Mouse (Mus musculus): ENCODE data around the gene Pdk2. TPM values are rescaled to one million over a fixed set of nuclear protein-coding genes. Genes with fewer than 3 reads are reported as not detected.

The Pdk2 gene
- polyA plus RNA-seq, 1 experiment from 2014 or later: 10.2 TPM

GRCm38 (mm10) chr11:95040491-95041138 lies 539 bp downstream of the Pdk2 start:
- H3K9ac ChIP-seq: peak overlapping the region; percentile 80

GRCm38 (mm10) chr11:95039766-95040165 lies 1.4 kb downstream of the Pdk2 start:
- no peak for ATAC-seq (ENCODE audit: insufficient read depth)
- H3K9ac ChIP-seq: no peak overlapping the region
- H3K4me1 ChIP-seq (replicated peaks): peaks cover 38% of the 10 kb centered on the region
- WGBS (ENCODE audit: insufficient replicate concordance): 78% methylated on average over 4 of the region's 4 CpGs
- H3K27me3 ChIP-seq: 0 out of 2 replicates have a peak, but pooled peaks cover 5% of the 10 kb centered on the region
- peak overlapping the region; percentile 76 for H3K4me3 ChIP-seq (replicated peaks)
- H3K9me3 ChIP-seq (replicated peaks): no peaks in the 10 kb centered on the region
- peak overlapping the region; percentile 78; the same call in 1 of the 2 replicates for H3K27ac ChIP-seq (replicated peaks)
- H3K4me2 ChIP-seq: 0 out of 2 replicates have a peak overlapping the region, but pooled peaks have one; percentile 97
- no peaks in the 10 kb centered on the region for H3K36me3 ChIP-seq (replicated peaks)

More at GRCm38 (mm10) chr11:95040491-95041138, 539 bp downstream of the Pdk2 start:
- H3K9me3 ChIP-seq (replicated peaks): no peaks in the 10 kb centered on the region
- H3K4me1 ChIP-seq (replicated peaks): peaks cover 38% of the 10 kb centered on the region
- H3K4me2 ChIP-seq: peak overlapping the region; percentile 97
- peak overlapping the region; percentile 78 for H3K27ac ChIP-seq (replicated peaks)
- H3K36me3 ChIP-seq (replicated peaks): no peaks in the 10 kb centered on the region
- 2% methylated on average over 20 of the region's 20 CpGs for WGBS (ENCODE audit: insufficient replicate concordance)
- H3K27me3 ChIP-seq: 0 out of 2 replicates have a peak, but pooled peaks cover 5% of the 10 kb centered on the region
- 0 out of 2 replicates have a peak, but pooled peaks have one; percentile 5 for ATAC-seq (ENCODE audit: insufficient read depth)
- H3K4me3 ChIP-seq (replicated peaks): peak overlapping the region; percentile 76

GRCm38 (mm10) chr11:95038818-95039655 lies 2.1 kb downstream of the Pdk2 start:
- Histone ChIP-seq H3K27ac (replicated peaks) (no peak overlapping the region), H3K4me2 (no peak overlapping the region), H3K9ac (no peak overlapping the region), H3K27me3 (no peaks in the 10 kb centered on the region), H3K4me3 (replicated peaks) (no peak overlapping the region), H3K9me3 (replicated peaks) (no peaks in the 10 kb centered on the region), H3K36me3 (replicated peaks) (no peaks in the 10 kb centered on the region), H3K4me1 (replicated peaks) (peaks cover 38% of the 10 kb centered on the region)
- no peak for ATAC-seq (ENCODE audit: insufficient read depth)
- 75% methylated on average over 13 of the region's 13 CpGs for WGBS (ENCODE audit: insufficient replicate concordance)

GRCm38 (mm10) chr11:95038156-95038817 lies 2.9 kb downstream of the Pdk2 start:
- no peaks in the 10 kb centered on the region for H3K9me3 ChIP-seq (replicated peaks)
- no peak overlapping the region for H3K9ac ChIP-seq
- peaks cover 4% of the 10 kb centered on the region; the same call in 1 of the 2 replicates for H3K27me3 ChIP-seq
- H3K4me2 ChIP-seq: no peak overlapping the region
- WGBS (ENCODE audit: insufficient replicate concordance): 72% methylated on average over 14 of the region's 14 CpGs
- ATAC-seq (ENCODE audit: insufficient read depth): no peak
- no peaks in the 10 kb centered on the region for H3K36me3 ChIP-seq (replicated peaks)
- H3K4me1 ChIP-seq (replicated peaks): peaks cover 44% of the 10 kb centered on the region
- no peak overlapping the region for H3K4me3 ChIP-seq (replicated peaks)
- H3K27ac ChIP-seq (replicated peaks): 0 out of 2 replicates have a peak overlapping the region, but pooled peaks have one; percentile 22

- peaks cover 46% of the 10 kb centered on the region for H3K4me1 ChIP-seq (replicated peaks)
- H3K4me3 ChIP-seq (replicated peaks): no peak overlapping the region
- no peak overlapping the region for H3K9ac ChIP-seq
- no peaks in the 10 kb centered on the region for H3K9me3 ChIP-seq (replicated peaks)
- no peak overlapping the region for H3K27ac ChIP-seq (replicated peaks)
- ATAC-seq (ENCODE audit: insufficient read depth): no peak
- no peaks in the 10 kb centered on the region for H3K36me3 ChIP-seq (replicated peaks)
- peaks cover 4% of the 10 kb centered on the region; the same call in 1 of the 2 replicates for H3K27me3 ChIP-seq
- no peak overlapping the region for H3K4me2 ChIP-seq
- 74% methylated on average over 6 of the region's 6 CpGs for WGBS (ENCODE audit: insufficient replicate concordance)
Observed at GRCm38 (mm10) chr11:95037306-95037705, 3.8 kb downstream of the Pdk2 start.

- ATAC-seq (ENCODE audit: insufficient read depth): no peak
- Histone ChIP-seq H3K9me3 (replicated peaks) (no peaks in the 10 kb centered on the region), H3K27me3 (peaks cover 4% of the 10 kb centered on the region; the same call in 1 of the 2 replicates)
Observed at GRCm38 (mm10) chr11:95036521-95036920, 4.6 kb downstream of the Pdk2 start.

GRCm38 (mm10) chr11:95034902-95035301 lies 6.3 kb downstream of the Pdk2 start:
- Histone ChIP-seq H3K9ac (no peak overlapping the region), H3K4me1 (replicated peaks) (peaks cover 24% of the 10 kb centered on the region), H3K4me2 (no peak overlapping the region), H3K36me3 (replicated peaks) (no peaks in the 10 kb centered on the region), H3K4me3 (replicated peaks) (no peak overlapping the region), H3K27me3 (peaks cover 4% of the 10 kb centered on the region; the same call in 1 of the 2 replicates), H3K9me3 (replicated peaks) (no peaks in the 10 kb centered on the region), H3K27ac (replicated peaks) (no peak overlapping the region)
- ATAC-seq (ENCODE audit: insufficient read depth): no peak
- 65% methylated on average over 10 of the region's 10 CpGs for WGBS (ENCODE audit: insufficient replicate concordance)

More at GRCm38 (mm10) chr11:95036521-95036920, 4.6 kb downstream of the Pdk2 start:
- WGBS (ENCODE audit: insufficient replicate concordance): 87% methylated on average over 5 of the region's 5 CpGs
- H3K4me1 ChIP-seq (replicated peaks): peaks cover 38% of the 10 kb centered on the region
- no peaks in the 10 kb centered on the region for H3K36me3 ChIP-seq (replicated peaks)
- no peak overlapping the region for H3K4me3 ChIP-seq (replicated peaks)
- H3K9ac ChIP-seq: no peak overlapping the region
- no peak overlapping the region for H3K27ac ChIP-seq (replicated peaks)
- no peak overlapping the region for H3K4me2 ChIP-seq

GRCm38 (mm10) chr11:95033617-95034016 lies 7.5 kb downstream of the Pdk2 start:
- ATAC-seq (ENCODE audit: insufficient read depth): no peak
- whole genome bisulfite sequencing (ENCODE audit: insufficient replicate concordance): 60% methylated on average over 14 of the region's 14 CpGs
- Histone ChIP-seq H3K4me2 (no peak overlapping the region), H3K4me3 (replicated peaks) (no peak overlapping the region), H3K9me3 (replicated peaks) (no peaks in the 10 kb centered on the region), H3K9ac (no peak overlapping the region), H3K27me3 (peaks cover 4% of the 10 kb centered on the region; the same call in 1 of the 2 replicates), H3K4me1 (replicated peaks) (peaks cover 13% of the 10 kb centered on the region), H3K36me3 (replicated peaks) (no peaks in the 10 kb centered on the region), H3K27ac (replicated peaks) (no peak overlapping the region)

- Histone ChIP-seq H3K36me3 (replicated peaks) (no peaks in the 10 kb centered on the region), H3K27me3 (peaks cover 4% of the 10 kb centered on the region; the same call in 1 of the 2 replicates), H3K27ac (replicated peaks) (no peak overlapping the region), H3K4me3 (replicated peaks) (no peak overlapping the region), H3K4me2 (no peak overlapping the region), H3K9me3 (replicated peaks) (no peaks in the 10 kb centered on the region), H3K4me1 (replicated peaks) (peaks cover 13% of the 10 kb centered on the region), H3K9ac (no peak overlapping the region)
- 28% methylated on average over 6 of the region's 6 CpGs for WGBS (ENCODE audit: insufficient replicate concordance)
- no peak for ATAC-seq (ENCODE audit: insufficient read depth)
Observed at GRCm38 (mm10) chr11:95032945-95033344, 8.2 kb downstream of the Pdk2 start.

GRCm38 (mm10) chr11:95027850-95028470 lies 13.2 kb downstream of the Pdk2 start:
- H3K27ac ChIP-seq (replicated peaks): no peak overlapping the region
- peaks cover 33% of the 10 kb centered on the region for H3K36me3 ChIP-seq (replicated peaks)
- no peak for ATAC-seq (ENCODE audit: insufficient read depth)
- WGBS (ENCODE audit: insufficient replicate concordance): 51% methylated on average over 13 of the region's 13 CpGs
- no peak overlapping the region for H3K4me2 ChIP-seq
- no peak overlapping the region for H3K4me3 ChIP-seq (replicated peaks)
- H3K27me3 ChIP-seq: no peaks in the 10 kb centered on the region
- no peak overlapping the region for H3K9ac ChIP-seq
- H3K9me3 ChIP-seq (replicated peaks): no peaks in the 10 kb centered on the region
- H3K4me1 ChIP-seq (replicated peaks): peaks cover 20% of the 10 kb centered on the region

Data from liver, embryonic 15.5 days (tissue).